Mouse (Mus musculus): ENCODE data around the gene Cish. TPM values are rescaled to one million over a fixed set of nuclear protein-coding genes. Genes with fewer than 3 reads are reported as not detected.

Cish gene
- polyA plus RNA-seq, 1 experiment from 2014 or later: 4.4 TPM

GRCm38 (mm10) chr9:107289211-107290076 is 6.4 kb upstream of the Cish start, which contains the start of gene Mapkapk3:
Mapkapk3 (minus strand) TSS chr9:107289877.
- H3K27ac ChIP-seq (replicated peaks; ENCODE audit: low read depth, low read length): no peak within 1 kb of the TSS
- ATAC-seq (ENCODE audit: insufficient number of reproducible peaks, low FRiP score, low TSS enrichment, low read depth) (peak; percentile 75), DNase-seq (ENCODE audit: low spot score) (peak; percentile 86)
- peak within 1 kb of the TSS; percentile 33 for H3K4me3 ChIP-seq (ENCODE audit: low read depth, low read length)
- WGBS: 2% methylated on average over 49 of the region's 49 CpGs
- H3K9ac ChIP-seq (ENCODE audit: low read length): peak within 1 kb of the TSS; percentile 28; the same call in 1 of the 2 replicates
- no peaks in the 10 kb centered on the region for H3K27me3 ChIP-seq (ENCODE audit: control insufficient read depth, insufficient read depth, low read length)
- peak within 1 kb of the TSS; percentile 71 for H3K4me2 ChIP-seq (ENCODE audit: low read depth, severe bottlenecking)
- H3K36me3 ChIP-seq (ENCODE audit: control insufficient read depth, insufficient read depth, low read length): no peaks in the 10 kb centered on the region
- H3K9me3 ChIP-seq (ENCODE audit: control insufficient read depth, low read length): no peaks in the 10 kb centered on the region
- peaks cover 4% of the 10 kb centered on the region; the same call in 1 of the 2 replicates for H3K4me1 ChIP-seq (ENCODE audit: control insufficient read depth, insufficient read depth, low read length)

GRCm38 (mm10) chr9:107290897-107291296 is 4.9 kb upstream of the Cish start:
- H3K36me3 ChIP-seq (ENCODE audit: control insufficient read depth, insufficient read depth, low read length): no peaks in the 10 kb centered on the region
- H3K4me2 ChIP-seq (ENCODE audit: low read depth, severe bottlenecking): no peak overlapping the region
- DNase-seq (ENCODE audit: low spot score) (peak; percentile 90), ATAC-seq (ENCODE audit: insufficient number of reproducible peaks, low FRiP score, low TSS enrichment, low read depth) (no peak)
- peaks cover 4% of the 10 kb centered on the region; the same call in 1 of the 2 replicates for H3K4me1 ChIP-seq (ENCODE audit: control insufficient read depth, insufficient read depth, low read length)
- WGBS: 31% methylated on average over 10 of the region's 10 CpGs
- H3K4me3 ChIP-seq (ENCODE audit: low read depth, low read length): no peak overlapping the region
- no peaks in the 10 kb centered on the region for H3K27me3 ChIP-seq (ENCODE audit: control insufficient read depth, insufficient read depth, low read length)
- H3K9ac ChIP-seq (ENCODE audit: low read length): no peak overlapping the region
- no peaks in the 10 kb centered on the region for H3K9me3 ChIP-seq (ENCODE audit: control insufficient read depth, low read length)
- no peak overlapping the region for H3K27ac ChIP-seq (replicated peaks; ENCODE audit: low read depth, low read length)

DNA sequence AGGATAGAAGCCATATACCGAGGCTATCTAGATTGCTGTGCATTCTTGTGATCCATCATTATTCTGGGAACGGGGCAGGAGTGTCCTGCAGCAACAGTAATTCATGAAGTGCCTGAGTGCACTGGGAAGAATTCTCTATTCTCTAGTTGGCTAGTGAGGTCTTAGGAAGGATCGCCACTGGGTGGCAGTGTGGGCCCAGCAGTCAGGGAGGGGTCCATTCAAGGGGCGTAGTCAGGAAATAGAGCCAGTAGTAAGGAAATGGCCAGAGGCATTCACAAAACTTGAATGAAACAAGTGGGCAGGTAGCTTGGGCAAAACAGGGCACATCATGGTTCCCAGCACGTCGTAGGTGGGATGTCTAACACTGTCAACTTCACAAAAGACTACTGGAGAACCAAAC is 1.6 kb upstream of the Cish start:
- H3K4me1 ChIP-seq (ENCODE audit: control insufficient read depth, insufficient read depth, low read length): 0 out of 2 replicates have a peak, but pooled peaks cover 8% of the 10 kb centered on the region
- no peak overlapping the region for H3K27ac ChIP-seq (replicated peaks; ENCODE audit: low read depth, low read length)
- no peak overlapping the region for H3K9ac ChIP-seq (ENCODE audit: low read length)
- no peak overlapping the region for H3K4me3 ChIP-seq (ENCODE audit: low read depth, low read length)
- no peaks in the 10 kb centered on the region for H3K36me3 ChIP-seq (ENCODE audit: control insufficient read depth, insufficient read depth, low read length)
- WGBS: 6% methylated on average over 6 of the region's 6 CpGs
- no peaks in the 10 kb centered on the region for H3K27me3 ChIP-seq (ENCODE audit: control insufficient read depth, insufficient read depth, low read length)
- H3K4me2 ChIP-seq (ENCODE audit: low read depth, severe bottlenecking): no peak overlapping the region
- H3K9me3 ChIP-seq (ENCODE audit: control insufficient read depth, low read length): no peaks in the 10 kb centered on the region; the same call in 1 of the 2 replicates
- no peak for ATAC-seq (ENCODE audit: insufficient number of reproducible peaks, low FRiP score, low TSS enrichment, low read depth)
- peak; percentile 83 for DNase-seq (ENCODE audit: low spot score)

- DNase-seq (ENCODE audit: low spot score) (no peak), ATAC-seq (ENCODE audit: insufficient number of reproducible peaks, low FRiP score, low TSS enrichment, low read depth) (no peak)
- Histone ChIP-seq H3K9me3 (ENCODE audit: control insufficient read depth, low read length) (no peaks in the 10 kb centered on the region; the same call in 1 of the 2 replicates), H3K4me3 (ENCODE audit: low read depth, low read length) (no peak overlapping the region), H3K9ac (ENCODE audit: low read length) (no peak overlapping the region), H3K27me3 (ENCODE audit: control insufficient read depth, insufficient read depth, low read length) (no peaks in the 10 kb centered on the region), H3K4me2 (ENCODE audit: low read depth, severe bottlenecking) (no peak overlapping the region), H3K4me1 (ENCODE audit: control insufficient read depth, insufficient read depth, low read length) (0 out of 2 replicates have a peak, but pooled peaks cover 8% of the 10 kb centered on the region), H3K36me3 (ENCODE audit: control insufficient read depth, insufficient read depth, low read length) (no peaks in the 10 kb centered on the region), H3K27ac (replicated peaks; ENCODE audit: low read depth, low read length) (no peak overlapping the region)
- WGBS: 78% methylated on average over 4 of the region's 4 CpGs
Observed at GRCm38 (mm10) chr9:107295616-107296015, 210 bp upstream of the Cish start.

DNA sequence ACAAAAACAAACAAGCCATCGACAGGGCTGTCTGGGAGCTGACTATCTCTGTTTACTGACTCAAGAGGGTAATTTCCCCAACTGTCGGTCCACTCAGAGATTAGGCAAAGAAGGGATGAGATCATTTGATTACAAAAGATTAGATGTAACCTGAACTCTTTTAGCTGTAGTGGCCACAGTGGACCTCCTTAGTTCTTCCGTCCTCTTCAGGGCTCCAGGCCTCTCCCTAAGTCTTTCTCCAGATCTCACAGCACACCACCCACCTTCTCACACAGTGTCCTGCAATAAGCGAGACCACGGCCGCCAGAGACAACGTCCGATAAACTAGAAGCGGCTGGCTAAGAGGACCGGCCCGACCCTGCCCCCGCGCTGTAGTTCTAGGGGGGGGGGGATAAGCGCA is 215 bp downstream of the Cish start:
- peak overlapping the region; percentile 44 for H3K4me3 ChIP-seq (ENCODE audit: low read depth, low read length)
- H3K27ac ChIP-seq (replicated peaks; ENCODE audit: low read depth, low read length): no peak overlapping the region
- ATAC-seq (ENCODE audit: insufficient number of reproducible peaks, low FRiP score, low TSS enrichment, low read depth) (peak; percentile 49), DNase-seq (ENCODE audit: low spot score) (no peak)
- H3K9me3 ChIP-seq (ENCODE audit: control insufficient read depth, low read length): no peaks in the 10 kb centered on the region; the same call in 1 of the 2 replicates
- H3K4me1 ChIP-seq (ENCODE audit: control insufficient read depth, insufficient read depth, low read length): 0 out of 2 replicates have a peak, but pooled peaks cover 8% of the 10 kb centered on the region
- H3K36me3 ChIP-seq (ENCODE audit: control insufficient read depth, insufficient read depth, low read length): no peaks in the 10 kb centered on the region
- H3K27me3 ChIP-seq (ENCODE audit: control insufficient read depth, insufficient read depth, low read length): no peaks in the 10 kb centered on the region
- H3K9ac ChIP-seq (ENCODE audit: low read length): peak overlapping the region; percentile 38; the same call in 1 of the 2 replicates
- peak overlapping the region; percentile 93 for H3K4me2 ChIP-seq (ENCODE audit: low read depth, severe bottlenecking)
- WGBS: 10% methylated on average over 14 of the region's 14 CpGs

DNA sequence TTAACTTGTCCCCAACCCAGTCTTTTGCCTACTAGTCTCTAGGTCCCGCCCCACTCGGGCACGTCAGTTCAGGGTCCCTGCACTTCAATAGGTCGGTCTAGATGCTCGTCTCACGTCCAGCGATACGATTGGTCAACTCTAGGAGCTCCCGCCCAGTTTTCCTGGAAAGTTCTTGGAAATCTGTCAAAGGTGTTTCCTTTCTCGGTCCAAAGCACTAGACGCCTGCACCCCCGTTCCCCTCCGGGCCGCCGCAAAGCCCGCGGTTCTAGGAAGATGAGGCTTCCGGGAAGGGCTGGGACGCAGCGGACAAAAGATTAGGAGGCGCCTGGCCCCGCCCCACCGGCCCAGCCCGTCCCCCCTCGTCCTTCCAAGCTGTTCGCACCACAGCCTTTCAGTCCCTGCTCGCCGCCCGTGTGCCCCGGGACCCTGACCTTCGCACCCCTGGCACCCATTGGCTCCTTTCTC is 707 bp downstream of the Cish start:
- DNase-seq (ENCODE audit: low spot score) (peak; percentile 94), ATAC-seq (ENCODE audit: insufficient number of reproducible peaks, low FRiP score, low TSS enrichment, low read depth) (peak; percentile 92)
- WGBS: under 1% methylated on average over 31 of the region's 31 CpGs
- H3K36me3 ChIP-seq (ENCODE audit: control insufficient read depth, insufficient read depth, low read length): no peaks in the 10 kb centered on the region
- H3K27ac ChIP-seq (replicated peaks; ENCODE audit: low read depth, low read length): no peak overlapping the region
- H3K27me3 ChIP-seq (ENCODE audit: control insufficient read depth, insufficient read depth, low read length): no peaks in the 10 kb centered on the region
- peak overlapping the region; percentile 45 for H3K9ac ChIP-seq (ENCODE audit: low read length)
- no peaks in the 10 kb centered on the region; the same call in 1 of the 2 replicates for H3K9me3 ChIP-seq (ENCODE audit: control insufficient read depth, low read length)
- H3K4me1 ChIP-seq (ENCODE audit: control insufficient read depth, insufficient read depth, low read length): 0 out of 2 replicates have a peak, but pooled peaks cover 8% of the 10 kb centered on the region
- peak overlapping the region; percentile 93 for H3K4me2 ChIP-seq (ENCODE audit: low read depth, severe bottlenecking)
- peak overlapping the region; percentile 44 for H3K4me3 ChIP-seq (ENCODE audit: low read depth, low read length)

DNA sequence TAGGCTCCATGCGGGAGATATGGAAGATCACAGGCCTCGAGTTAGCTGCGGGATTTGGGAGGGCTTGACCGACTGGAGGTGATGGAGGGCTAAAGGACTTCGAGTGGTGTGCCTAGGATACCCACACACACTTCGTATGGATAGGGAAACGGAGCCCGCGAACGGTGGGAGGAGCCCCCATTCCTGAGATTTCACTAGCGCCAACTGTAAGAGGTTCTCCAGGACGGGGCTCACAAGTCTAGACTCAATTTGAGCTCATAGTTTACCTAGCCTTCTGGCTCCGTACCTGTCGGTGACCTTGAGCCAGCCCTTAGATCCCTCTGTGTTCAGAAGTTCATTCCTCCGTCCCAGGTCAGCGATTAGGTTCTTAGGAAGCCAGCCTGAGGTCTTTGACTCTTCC is 1.2 kb downstream of the Cish start:
- no peak for DNase-seq (ENCODE audit: low spot score)
- H3K27ac ChIP-seq (replicated peaks; ENCODE audit: low read depth, low read length): no peak overlapping the region

DNA sequence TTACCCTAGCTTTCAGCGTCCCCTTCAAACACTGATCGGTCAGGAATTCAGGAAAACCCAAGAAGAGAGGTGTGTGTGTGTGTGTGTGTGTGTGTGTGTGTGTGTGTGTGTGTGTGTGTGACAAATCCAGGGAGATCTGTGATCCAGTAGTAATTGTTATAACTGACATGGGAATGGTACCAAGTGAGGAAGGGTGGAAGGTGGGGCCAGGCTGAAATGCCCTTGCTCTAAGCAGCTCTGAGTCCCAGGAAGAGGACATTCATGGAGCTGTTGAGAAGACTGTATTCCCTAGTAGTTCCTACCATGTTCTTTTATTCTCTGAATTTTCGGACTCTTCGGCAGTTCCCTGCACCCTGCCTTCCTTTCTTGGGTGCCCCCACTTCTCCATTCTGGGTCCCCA is 1.8 kb downstream of the Cish start:
- Histone ChIP-seq H3K27ac (replicated peaks; ENCODE audit: low read depth, low read length) (no peak overlapping the region), H3K27me3 (ENCODE audit: control insufficient read depth, insufficient read depth, low read length) (no peaks in the 10 kb centered on the region), H3K9ac (ENCODE audit: low read length) (no peak overlapping the region), H3K36me3 (ENCODE audit: control insufficient read depth, insufficient read depth, low read length) (no peaks in the 10 kb centered on the region), H3K4me3 (ENCODE audit: low read depth, low read length) (no peak overlapping the region), H3K4me1 (ENCODE audit: control insufficient read depth, insufficient read depth, low read length) (0 out of 2 replicates have a peak, but pooled peaks cover 8% of the 10 kb centered on the region), H3K9me3 (ENCODE audit: control insufficient read depth, low read length) (no peaks in the 10 kb centered on the region; the same call in 1 of the 2 replicates), H3K4me2 (ENCODE audit: low read depth, severe bottlenecking) (peak overlapping the region; percentile 93)
- DNase-seq (ENCODE audit: low spot score) (no peak), ATAC-seq (ENCODE audit: insufficient number of reproducible peaks, low FRiP score, low TSS enrichment, low read depth) (no peak)
- 87% methylated on average over 4 of the region's 4 CpGs for WGBS

More for the DNA sequence above, 1.2 kb downstream of the Cish start:
- WGBS: 17% methylated on average over 16 of the region's 16 CpGs
- Histone ChIP-seq H3K36me3 (ENCODE audit: control insufficient read depth, insufficient read depth, low read length) (no peaks in the 10 kb centered on the region), H3K4me2 (ENCODE audit: low read depth, severe bottlenecking) (peak overlapping the region; percentile 93), H3K27me3 (ENCODE audit: control insufficient read depth, insufficient read depth, low read length) (no peaks in the 10 kb centered on the region), H3K4me1 (ENCODE audit: control insufficient read depth, insufficient read depth, low read length) (0 out of 2 replicates have a peak, but pooled peaks cover 8% of the 10 kb centered on the region), H3K4me3 (ENCODE audit: low read depth, low read length) (peak overlapping the region; percentile 44), H3K9ac (ENCODE audit: low read length) (peak overlapping the region; percentile 45), H3K9me3 (ENCODE audit: control insufficient read depth, low read length) (no peaks in the 10 kb centered on the region; the same call in 1 of the 2 replicates)
- ATAC-seq (ENCODE audit: insufficient number of reproducible peaks, low FRiP score, low TSS enrichment, low read depth): no peak

All from limb, embryonic 11.5 days (tissue).